Mouse (Mus musculus) ES-Bruce4 (cell line): ENCODE measurements around the gene P2ry13.

Experiments
- CTCF ChIP-seq: IDR thresholded peaks from one replicate; pipeline ENCODE4 v1.8.1; 2011; ENCODE audit warnings: low read depth, low read length
- EP300 ChIP-seq: IDR thresholded peaks from 2 replicates; pipeline ENCODE4 v1.6.1; 2011; ENCODE audit warnings: low read depth, low read length; ENCODE audit not compliant: insufficient read depth
- POLR2A ChIP-seq: IDR thresholded peaks from one replicate; pipeline ENCODE4 v1.8.1; 2011; ENCODE audit warnings: low read length; ENCODE audit not compliant: insufficient read depth

DNA sequence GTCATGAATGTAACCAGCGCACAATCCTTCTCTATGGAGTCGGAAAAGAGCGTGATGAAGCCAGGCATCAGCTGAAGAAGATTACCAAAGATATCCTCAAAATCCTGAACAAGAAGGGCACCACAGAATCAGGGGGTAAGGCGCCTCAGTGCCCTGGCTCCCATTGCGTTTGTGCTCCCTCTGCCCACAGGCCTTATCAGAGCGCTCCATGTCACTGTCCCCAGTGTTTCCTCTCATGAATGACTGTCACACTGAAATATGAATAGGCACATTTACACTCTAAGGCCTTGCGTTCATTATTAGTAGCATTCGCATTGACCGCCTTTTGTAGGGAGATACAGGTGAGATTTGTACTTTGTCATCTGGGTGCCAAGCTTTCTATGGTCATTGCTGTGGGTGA is 17.0 kb upstream of the P2ry13 start:
- TF ChIP-seq POLR2A (no peak), CTCF (no peak), EP300 (no peak)
